Mouse (Mus musculus) adipocyte (in vitro differentiated cells): ENCODE measurements around the gene 2900026A02Rik.

Experiments used
- DNase-seq: peaks from one replicate; pipeline ENCODE4 v3.0.0-alpha.2; 2016; ENCODE audit warnings: low spot score

2900026A02Rik gene

DNA sequence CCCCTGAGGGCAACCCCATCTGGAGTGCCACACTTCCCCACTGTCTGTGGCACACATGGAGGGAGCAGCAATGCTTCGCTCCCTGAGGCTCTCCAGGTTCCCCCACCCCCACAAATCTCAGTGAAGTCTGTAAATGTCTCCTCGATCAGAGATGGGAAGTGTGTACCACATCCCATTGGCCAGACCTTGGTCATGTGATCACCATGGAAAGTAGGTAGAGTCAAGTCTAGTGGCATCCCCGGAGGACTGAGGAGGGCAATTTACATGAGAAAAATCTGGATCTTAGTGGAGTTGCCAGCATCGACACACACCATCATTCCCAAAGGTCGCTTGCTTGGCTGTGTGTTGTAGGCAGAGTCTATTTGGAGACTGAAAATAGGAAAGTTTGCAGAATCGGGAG is 182.4 kb downstream of the 2900026A02Rik start:
- no peak for DNase-seq
